Mouse (Mus musculus): Measurements from ENCODE around the gene Nedd1.

The Nedd1 gene

DNA sequence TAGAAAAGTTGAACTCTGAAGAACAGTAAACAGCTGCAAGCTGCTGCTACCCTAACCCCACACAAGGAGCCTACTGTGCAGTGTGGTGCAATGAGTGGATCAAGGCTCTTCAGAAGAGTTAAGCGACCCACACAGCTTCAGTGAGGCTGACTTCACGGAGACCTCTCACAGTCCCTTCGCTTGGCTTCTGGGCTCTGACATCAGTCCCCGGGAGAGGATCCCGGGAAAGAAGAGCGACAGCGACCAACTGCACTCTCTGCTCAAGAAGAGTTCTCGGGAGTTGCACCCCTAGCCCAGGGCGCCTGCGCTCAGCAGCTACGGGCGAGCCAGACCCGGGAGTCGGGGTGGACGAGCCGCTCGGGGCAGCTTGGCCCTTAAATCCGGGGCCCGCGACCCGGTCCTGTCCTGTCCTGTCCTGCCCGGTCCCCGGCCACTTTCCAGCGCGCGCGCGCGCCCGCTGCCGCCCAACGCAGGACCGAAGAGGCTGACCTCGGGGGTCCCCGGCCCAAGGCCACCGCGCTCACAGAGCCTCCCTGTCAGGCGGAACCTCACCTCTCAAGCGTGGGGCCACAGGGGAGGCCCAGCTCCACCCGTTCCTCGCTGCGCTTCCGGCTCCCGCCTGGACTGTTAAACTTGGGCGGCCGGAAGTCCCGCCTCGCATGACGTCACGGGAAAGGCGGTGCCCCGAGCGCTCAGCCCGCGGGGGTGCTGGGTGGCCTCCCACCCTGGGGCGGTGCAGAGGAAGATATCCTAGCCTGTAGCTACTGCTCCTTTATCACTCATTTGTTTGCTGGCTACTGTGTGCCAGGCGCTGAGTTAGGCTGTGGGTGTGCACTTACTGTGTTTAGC is at the start of gene Nedd1:
Gene Nedd1 (minus strand): TSS at position 650 of the 849 bp plus-strand sequence.
- peak; percentile 97 for DNase-seq

GRCm38 (mm10) chr10:92754359-92754758 is 32.1 kb upstream of the Nedd1 start:
- no peak for DNase-seq

GRCm38 (mm10) chr10:92730339-92730738 is 8.1 kb upstream of the Nedd1 start:
- DNase-seq, result no peak

- no peak for DNase-seq
Measured at GRCm38 (mm10) chr10:92728723-92729122, 6.5 kb upstream of the Nedd1 start.

DNA sequence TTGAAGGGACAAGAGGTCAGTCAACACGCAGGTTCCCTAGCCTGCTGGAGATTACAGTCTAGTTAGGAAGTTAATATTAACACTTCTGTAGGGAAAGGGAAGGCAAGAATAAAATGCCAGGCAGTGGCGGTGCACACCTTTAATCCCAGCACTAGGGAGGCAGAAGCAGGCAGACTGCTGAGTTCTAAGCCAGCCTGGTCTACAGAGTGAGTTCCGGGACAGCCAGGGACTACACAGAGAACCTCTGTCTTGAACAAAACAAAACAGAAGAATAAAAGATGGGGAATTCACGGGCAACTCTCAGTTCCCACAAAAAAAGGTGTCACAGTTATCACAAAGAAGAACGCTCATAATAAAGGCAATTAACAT is 384 bp upstream of the Nedd1 start:
- DNase-seq, result no peak

- DNase-seq, result no peak
Measured at GRCm38 (mm10) chr10:92699032-92699431, 23.2 kb downstream of the Nedd1 start.

- DNase-seq, result no peak
Measured at GRCm38 (mm10) chr10:92675056-92675455, 47.2 kb downstream of the Nedd1 start.

- no peak for DNase-seq
Measured at GRCm38 (mm10) chr10:92671906-92672305, 50.3 kb downstream of the Nedd1 start.

- no peak for DNase-seq
Measured at GRCm38 (mm10) chr10:92665287-92665686, 56.9 kb downstream of the Nedd1 start.

- DNase-seq, result no peak
Measured at GRCm38 (mm10) chr10:92653266-92653665, 69.0 kb downstream of the Nedd1 start.

- DNase-seq, result peak; percentile 5 to 10
Measured at GRCm38 (mm10) chr10:92652399-92652920, 69.8 kb downstream of the Nedd1 start.

- DNase-seq, result no peak
Measured at GRCm38 (mm10) chr10:92651266-92651665, 71.0 kb downstream of the Nedd1 start.

DNA sequence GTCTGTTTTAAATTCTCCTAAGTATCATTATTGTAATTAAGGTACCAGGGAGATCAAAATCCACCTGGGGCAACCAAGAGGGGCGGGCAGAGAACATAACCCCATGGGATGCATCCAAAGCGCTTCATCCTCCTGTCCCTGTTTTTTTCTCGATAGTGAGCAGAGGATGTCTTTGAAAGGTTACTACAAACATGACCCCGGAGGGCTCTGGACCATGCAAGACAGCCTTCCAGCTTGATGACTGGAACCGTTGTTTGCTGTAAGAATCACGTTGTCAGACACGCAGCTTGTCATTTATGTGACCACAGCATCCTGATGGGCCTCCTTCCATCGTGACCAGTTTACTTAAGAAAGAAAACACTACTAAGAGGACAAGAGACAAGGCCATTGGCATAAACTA is 73.1 kb downstream of the Nedd1 start:
- peak in 1 of 2 experiments; percentile 6 for DNase-seq

GRCm38 (mm10) chr10:92647691-92648090 is 74.5 kb downstream of the Nedd1 start:
- no peak for DNase-seq

- peak; percentile 23 to 45 for DNase-seq
Measured at GRCm38 (mm10) chr10:92643995-92644394, 78.2 kb downstream of the Nedd1 start.

DNA sequence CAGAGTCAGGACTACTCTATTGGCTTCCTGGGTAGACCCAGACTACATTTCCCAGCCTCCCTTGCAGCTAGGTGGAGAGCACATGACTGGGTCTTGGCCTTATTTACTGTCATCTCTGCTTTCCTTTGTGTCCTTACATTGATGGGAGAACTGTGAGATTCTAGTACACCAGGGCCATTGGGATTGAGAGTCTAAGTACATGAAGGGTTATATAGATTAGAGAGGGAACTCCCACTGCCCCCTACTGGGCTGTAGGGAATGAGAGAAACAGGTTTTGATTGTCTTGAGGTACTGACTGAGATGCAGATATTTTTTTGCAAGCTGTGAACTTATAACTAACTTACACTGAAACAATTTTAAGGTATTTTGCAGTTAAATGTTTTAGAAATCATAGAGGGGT is 81.2 kb downstream of the Nedd1 start:
- no peak for DNase-seq

Measured in kidney, postnatal 4 days (tissue).